Mouse (Mus musculus): ENCODE results near the gene Ang2. TPM values are rescaled to one million over a fixed set of nuclear protein-coding genes. Genes with fewer than 3 reads are reported as not detected.
"Not testable (repeated sequence)": the region's sequence is repeated elsewhere in the genome, so short reads cannot be mapped to it uniquely, and the experiment has no call there.

The Ang2 gene
- polyA plus RNA-seq (2016; fragmentation: Nextera tagmentation; extraction: Ambion mirVana): not detected in 2 replicates

- H3K4me1 ChIP-seq: no peaks in the 10 kb centered on the region
- no peaks in the 10 kb centered on the region for H3K9me3 ChIP-seq (replicated peaks)
- no peaks in the 10 kb centered on the region for H3K36me3 ChIP-seq
- 87% methylated on average over 5 of the region's 5 CpGs for WGBS
- no peak within 1 kb of the TSS for H3K4me3 ChIP-seq
- H3K27me3 ChIP-seq (ENCODE audit: low read depth, poor library complexity, severe bottlenecking): no peaks in the 10 kb centered on the region
- no peak for DNase-seq (ENCODE audit: low spot score)
- no peak within 1 kb of the TSS for H3K27ac ChIP-seq (replicated peaks)
Measured at GRCm38 (mm10) chr14:51199098-51200023, at the start of gene Ang2. TSS of gene Ang2 (minus strand) at chr14:51199148.

GRCm38 (mm10) chr14:51247736-51248135 is 48.8 kb upstream of the Ang2 start:
- Histone ChIP-seq H3K4me3 (no peak overlapping the region), H3K36me3 (no peaks in the 10 kb centered on the region), H3K27me3 (ENCODE audit: low read depth, poor library complexity, severe bottlenecking) (no peaks in the 10 kb centered on the region), H3K9me3 (replicated peaks) (no peaks in the 10 kb centered on the region), H3K27ac (replicated peaks) (no peak overlapping the region), H3K4me1 (no peaks in the 10 kb centered on the region)
- DNase-seq (ENCODE audit: low spot score): no peak
- WGBS: 82% methylated on average over 1 of the region's 1 CpGs

- H3K27ac ChIP-seq (replicated peaks): no peak overlapping the region
- H3K4me1 ChIP-seq: no peaks in the 10 kb centered on the region
- no peaks in the 10 kb centered on the region for H3K36me3 ChIP-seq
- no peaks in the 10 kb centered on the region for H3K9me3 ChIP-seq (replicated peaks)
- no peaks in the 10 kb centered on the region for H3K27me3 ChIP-seq (ENCODE audit: low read depth, poor library complexity, severe bottlenecking)
- no peak overlapping the region for H3K4me3 ChIP-seq
- DNase-seq (ENCODE audit: low spot score): no peak
Measured at GRCm38 (mm10) chr14:51240899-51241298, 42.0 kb upstream of the Ang2 start.

GRCm38 (mm10) chr14:51237488-51237887 is 38.5 kb upstream of the Ang2 start:
- not testable (repeated sequence) for H3K27me3 ChIP-seq (ENCODE audit: low read depth, poor library complexity, severe bottlenecking); H3K4me3 ChIP-seq; H3K36me3 ChIP-seq; H3K4me1 ChIP-seq; DNase-seq (ENCODE audit: low spot score); H3K27ac ChIP-seq (replicated peaks); H3K9me3 ChIP-seq (replicated peaks)
- WGBS: 75% methylated on average over 1 of the region's 1 CpGs

GRCm38 (mm10) chr14:51229657-51230056 is 30.7 kb upstream of the Ang2 start:
- H3K9me3 ChIP-seq (replicated peaks); H3K36me3 ChIP-seq; H3K4me3 ChIP-seq; H3K27me3 ChIP-seq (ENCODE audit: low read depth, poor library complexity, severe bottlenecking); DNase-seq (ENCODE audit: low spot score); H3K27ac ChIP-seq (replicated peaks); H3K4me1 ChIP-seq: not testable (repeated sequence)
- 66% methylated on average over 4 of the region's 4 CpGs for WGBS

- not testable (repeated sequence) for H3K27me3 ChIP-seq (ENCODE audit: low read depth, poor library complexity, severe bottlenecking); H3K9me3 ChIP-seq (replicated peaks); H3K4me1 ChIP-seq; H3K4me3 ChIP-seq; H3K36me3 ChIP-seq; H3K27ac ChIP-seq (replicated peaks); DNase-seq (ENCODE audit: low spot score)
- WGBS: 90% methylated on average over 3 of the region's 3 CpGs
Measured at GRCm38 (mm10) chr14:51220075-51220474, 21.1 kb upstream of the Ang2 start.

GRCm38 (mm10) chr14:51203115-51203514 is 4.2 kb upstream of the Ang2 start, which contains the start of gene Ear14:
TSS of gene Ear14 (plus strand) at chr14:51203391.
- WGBS: 89% methylated on average over 2 of the region's 2 CpGs
- Histone ChIP-seq H3K36me3 (no peaks in the 10 kb centered on the region), H3K4me3 (no peak within 1 kb of the TSS), H3K27ac (replicated peaks) (no peak within 1 kb of the TSS), H3K27me3 (ENCODE audit: low read depth, poor library complexity, severe bottlenecking) (no peaks in the 10 kb centered on the region), H3K9me3 (replicated peaks) (no peaks in the 10 kb centered on the region), H3K4me1 (no peaks in the 10 kb centered on the region)
- no peak for DNase-seq (ENCODE audit: low spot score)

- no peak overlapping the region for H3K27ac ChIP-seq (replicated peaks)
- WGBS: 89% methylated on average over 2 of the region's 2 CpGs
- no peaks in the 10 kb centered on the region for H3K36me3 ChIP-seq
- H3K9me3 ChIP-seq (replicated peaks): no peaks in the 10 kb centered on the region
- H3K4me3 ChIP-seq: no peak overlapping the region
- H3K4me1 ChIP-seq: no peaks in the 10 kb centered on the region
- DNase-seq (ENCODE audit: low spot score): no peak
- no peaks in the 10 kb centered on the region for H3K27me3 ChIP-seq (ENCODE audit: low read depth, poor library complexity, severe bottlenecking)
Measured at GRCm38 (mm10) chr14:51200466-51200865, 1.5 kb upstream of the Ang2 start.

GRCm38 (mm10) chr14:51200054-51200453 is 1.1 kb upstream of the Ang2 start:
- Histone ChIP-seq H3K27me3 (ENCODE audit: low read depth, poor library complexity, severe bottlenecking) (no peaks in the 10 kb centered on the region), H3K27ac (replicated peaks) (no peak overlapping the region), H3K4me1 (no peaks in the 10 kb centered on the region), H3K4me3 (no peak overlapping the region), H3K36me3 (no peaks in the 10 kb centered on the region), H3K9me3 (replicated peaks) (no peaks in the 10 kb centered on the region)
- WGBS: 93% methylated on average over 2 of the region's 2 CpGs
- DNase-seq (ENCODE audit: low spot score): no peak

- H3K36me3 ChIP-seq: no peaks in the 10 kb centered on the region
- no peaks in the 10 kb centered on the region for H3K4me1 ChIP-seq
- no peak overlapping the region for H3K27ac ChIP-seq (replicated peaks)
- no peak for DNase-seq (ENCODE audit: low spot score)
- WGBS: 94% methylated on average over 4 of the region's 4 CpGs
- H3K9me3 ChIP-seq (replicated peaks): no peaks in the 10 kb centered on the region
- no peaks in the 10 kb centered on the region for H3K27me3 ChIP-seq (ENCODE audit: low read depth, poor library complexity, severe bottlenecking)
- H3K4me3 ChIP-seq: no peak overlapping the region
Measured at GRCm38 (mm10) chr14:51195681-51196080, 3.3 kb downstream of the Ang2 start.

- not testable (repeated sequence) for H3K4me3 ChIP-seq; H3K4me1 ChIP-seq; H3K27me3 ChIP-seq (ENCODE audit: low read depth, poor library complexity, severe bottlenecking); H3K9me3 ChIP-seq (replicated peaks); H3K27ac ChIP-seq (replicated peaks); H3K36me3 ChIP-seq; DNase-seq (ENCODE audit: low spot score)
- WGBS: 82% methylated on average over 2 of the region's 2 CpGs
Measured at GRCm38 (mm10) chr14:51181051-51181450, 17.9 kb downstream of the Ang2 start.

- 78% methylated on average over 4 of the region's 4 CpGs for WGBS
- Histone ChIP-seq H3K36me3 (no peaks in the 10 kb centered on the region), H3K9me3 (replicated peaks) (no peaks in the 10 kb centered on the region), H3K4me1 (no peaks in the 10 kb centered on the region), H3K4me3 (no peak overlapping the region), H3K27me3 (ENCODE audit: low read depth, poor library complexity, severe bottlenecking) (no peaks in the 10 kb centered on the region), H3K27ac (replicated peaks) (no peak overlapping the region)
- DNase-seq (ENCODE audit: low spot score): no peak
Measured at GRCm38 (mm10) chr14:51173843-51174242, 25.1 kb downstream of the Ang2 start.

GRCm38 (mm10) chr14:51172947-51173346 is 26.0 kb downstream of the Ang2 start:
- not testable (repeated sequence) for H3K27ac ChIP-seq (replicated peaks); H3K4me3 ChIP-seq; DNase-seq (ENCODE audit: low spot score); H3K9me3 ChIP-seq (replicated peaks); H3K36me3 ChIP-seq; H3K27me3 ChIP-seq (ENCODE audit: low read depth, poor library complexity, severe bottlenecking); H3K4me1 ChIP-seq
- 60% methylated on average over 4 of the region's 4 CpGs for WGBS

Data from midbrain, embryonic 10.5 days (tissue).